Mouse (Mus musculus): Measurements from ENCODE around the gene Cdh23. TPM values are rescaled to one million over a fixed set of nuclear protein-coding genes. Genes with fewer than 3 reads are reported as not detected.
A peak's percentile ranks its signal among the peaks of the same experiment; 100 is the strongest.

Gene Cdh23
- total and polyA plus RNA-seq, 2 experiments from 2014 or later, result 0.23 TPM

GRCm38 (mm10) chr10:60353241-60354002 lies 342.9 kb downstream of the Cdh23 start:
- Histone ChIP-seq H3K27ac (ENCODE audit: low read depth) (peak overlapping the region; percentile 85), H3K9me3 (replicated peaks; ENCODE audit: control insufficient read depth, low read length) (no peaks in the 10 kb centered on the region), H3K9ac (replicated peaks; ENCODE audit: low read depth, low read length) (no peak overlapping the region), H3K4me3 (ENCODE audit: low read depth, low read length) (no peak overlapping the region), H3K4me1 (ENCODE audit: control insufficient read depth, insufficient read depth) (0 out of 2 replicates have a peak, but pooled peaks cover 15% of the 10 kb centered on the region), H3K36me3 (replicated peaks; ENCODE audit: control insufficient read depth, insufficient read depth, low read length) (no peaks in the 10 kb centered on the region), H3K4me2 (ENCODE audit: low read depth, low read length) (no peak overlapping the region), H3K27me3 (ENCODE audit: control insufficient read depth, insufficient read depth, low read length) (no peaks in the 10 kb centered on the region)
- ATAC-seq (ENCODE audit: insufficient read depth, low read depth) (peak; percentile 29; the same call in 1 of the 2 replicates), DNase-seq (ENCODE audit: low spot score) (no peak)
- WGBS, result 75% methylated on average over 5 of the region's 5 CpGs
- TF ChIP-seq CTCF (IDR thresholded peaks at IDR 0.05; ENCODE audit: low read depth) (no peak), EP300 (IDR thresholded peaks at IDR 0.05; ENCODE audit: low read depth) (peak; percentile 68; the same call in 1 of the 2 replicates)

- Histone ChIP-seq H3K27me3 (ENCODE audit: control insufficient read depth, insufficient read depth, low read length) (peaks cover 8% of the 10 kb centered on the region; the same call in 1 of the 2 replicates), H3K27ac (ENCODE audit: low read depth) (peak overlapping the region; percentile 85), H3K9ac (replicated peaks; ENCODE audit: low read depth, low read length) (no peak overlapping the region), H3K4me3 (ENCODE audit: low read depth, low read length) (no peak overlapping the region), H3K4me2 (ENCODE audit: low read depth, low read length) (peak overlapping the region; percentile 58), H3K36me3 (replicated peaks; ENCODE audit: control insufficient read depth, insufficient read depth, low read length) (no peaks in the 10 kb centered on the region), H3K4me1 (ENCODE audit: control insufficient read depth, insufficient read depth) (0 out of 2 replicates have a peak, but pooled peaks cover 19% of the 10 kb centered on the region), H3K9me3 (replicated peaks; ENCODE audit: control insufficient read depth, low read length) (no peaks in the 10 kb centered on the region)
- TF ChIP-seq CTCF (IDR thresholded peaks at IDR 0.05; ENCODE audit: low read depth) (no peak), EP300 (IDR thresholded peaks at IDR 0.05; ENCODE audit: low read depth) (no peak)
- ATAC-seq (ENCODE audit: insufficient read depth, low read depth) (peak; percentile 68), DNase-seq (ENCODE audit: low spot score) (peak; percentile 57)
- 33% methylated on average over 7 of the region's 7 CpGs for WGBS
Observed at GRCm38 (mm10) chr10:60351761-60352455, 344.4 kb downstream of the Cdh23 start.

GRCm38 (mm10) chr10:60351248-60351647 lies 345.0 kb downstream of the Cdh23 start:
- no peak overlapping the region for H3K4me3 ChIP-seq (ENCODE audit: low read depth, low read length)
- no peaks in the 10 kb centered on the region for H3K36me3 ChIP-seq (replicated peaks; ENCODE audit: control insufficient read depth, insufficient read depth, low read length)
- no peaks in the 10 kb centered on the region for H3K9me3 ChIP-seq (replicated peaks; ENCODE audit: control insufficient read depth, low read length)
- H3K27ac ChIP-seq (ENCODE audit: low read depth), result peak overlapping the region; percentile 85
- no peak overlapping the region for H3K9ac ChIP-seq (replicated peaks; ENCODE audit: low read depth, low read length)
- DNase-seq (ENCODE audit: low spot score) (no peak), ATAC-seq (ENCODE audit: insufficient read depth, low read depth) (no peak)
- H3K27me3 ChIP-seq (ENCODE audit: control insufficient read depth, insufficient read depth, low read length), result peaks cover 8% of the 10 kb centered on the region; the same call in 1 of the 2 replicates
- peak overlapping the region; percentile 58 for H3K4me2 ChIP-seq (ENCODE audit: low read depth, low read length)
- TF ChIP-seq EP300 (IDR thresholded peaks at IDR 0.05; ENCODE audit: low read depth), result no peak
- no peak for TF ChIP-seq CTCF (IDR thresholded peaks at IDR 0.05; ENCODE audit: low read depth)
- peaks cover 25% of the 10 kb centered on the region; the same call in 1 of the 2 replicates for H3K4me1 ChIP-seq (ENCODE audit: control insufficient read depth, insufficient read depth)
- WGBS, result 24% methylated on average over 3 of the region's 3 CpGs

DNA sequence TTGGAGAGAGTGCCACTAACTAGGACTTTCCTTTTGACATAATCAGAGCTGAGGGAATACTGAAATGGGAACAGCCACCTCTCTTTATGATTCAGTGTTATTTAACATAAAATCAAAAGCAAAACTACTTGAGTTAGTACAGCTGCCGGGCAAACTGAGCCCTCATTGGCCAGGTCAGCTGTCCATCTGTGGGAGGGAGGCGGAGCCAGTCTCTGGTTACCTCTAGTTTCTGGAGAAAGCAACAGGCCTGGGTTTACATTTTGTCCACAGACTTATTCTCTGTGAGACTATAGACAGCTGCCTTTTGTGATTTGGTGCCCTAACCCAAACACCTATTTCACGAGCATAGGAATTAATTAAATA lies 345.5 kb downstream of the Cdh23 start:
- Histone ChIP-seq H3K4me2 (ENCODE audit: low read depth, low read length) (peak overlapping the region; percentile 58), H3K9me3 (replicated peaks; ENCODE audit: control insufficient read depth, low read length) (no peaks in the 10 kb centered on the region), H3K27me3 (ENCODE audit: control insufficient read depth, insufficient read depth, low read length) (peaks cover 8% of the 10 kb centered on the region; the same call in 1 of the 2 replicates), H3K27ac (ENCODE audit: low read depth) (peak overlapping the region; percentile 85), H3K4me1 (ENCODE audit: control insufficient read depth, insufficient read depth) (peaks cover 26% of the 10 kb centered on the region; the same call in 1 of the 2 replicates), H3K9ac (replicated peaks; ENCODE audit: low read depth, low read length) (no peak overlapping the region), H3K4me3 (ENCODE audit: low read depth, low read length) (peak overlapping the region; percentile 41), H3K36me3 (replicated peaks; ENCODE audit: control insufficient read depth, insufficient read depth, low read length) (no peaks in the 10 kb centered on the region)
- DNase-seq (ENCODE audit: low spot score) (peak; percentile 58), ATAC-seq (ENCODE audit: insufficient read depth, low read depth) (peak; percentile 35; the same call in 1 of the 2 replicates)
- no peak for TF ChIP-seq CTCF (IDR thresholded peaks at IDR 0.05; ENCODE audit: low read depth)
- no peak for TF ChIP-seq EP300 (IDR thresholded peaks at IDR 0.05; ENCODE audit: low read depth)
- WGBS, result 19% methylated on average over 3 of the region's 3 CpGs

- WGBS, result 40% methylated on average over 5 of the region's 5 CpGs
- no peak for DNase-seq (ENCODE audit: low spot score)
- peak overlapping the region; percentile 21; the same call in 1 of the 2 replicates for H3K9ac ChIP-seq (replicated peaks; ENCODE audit: low read depth, low read length)
- H3K27ac ChIP-seq (ENCODE audit: low read depth), result peak overlapping the region; percentile 85
- no peak for TF ChIP-seq EP300 (IDR thresholded peaks at IDR 0.05; ENCODE audit: low read depth)
- TF ChIP-seq CTCF (IDR thresholded peaks at IDR 0.05; ENCODE audit: low read depth), result no peak
- no peak for ATAC-seq (ENCODE audit: insufficient read depth, low read depth)
- peak overlapping the region; percentile 41 for H3K4me3 ChIP-seq (ENCODE audit: low read depth, low read length)
- no peaks in the 10 kb centered on the region for H3K9me3 ChIP-seq (replicated peaks; ENCODE audit: control insufficient read depth, low read length)
- H3K27me3 ChIP-seq (ENCODE audit: control insufficient read depth, insufficient read depth, low read length), result peaks cover 8% of the 10 kb centered on the region; the same call in 1 of the 2 replicates
- peak overlapping the region; percentile 58 for H3K4me2 ChIP-seq (ENCODE audit: low read depth, low read length)
- H3K4me1 ChIP-seq (ENCODE audit: control insufficient read depth, insufficient read depth), result peaks cover 26% of the 10 kb centered on the region; the same call in 1 of the 2 replicates
- H3K36me3 ChIP-seq (replicated peaks; ENCODE audit: control insufficient read depth, insufficient read depth, low read length), result no peaks in the 10 kb centered on the region
Observed at GRCm38 (mm10) chr10:60350077-60350804, 346.0 kb downstream of the Cdh23 start.

Data from heart, postnatal 0 days (tissue).